Mouse (Mus musculus): Measurements from ENCODE around the gene Tspan17.

- TF ChIP-seq POLR2A (IDR thresholded peaks at IDR 0.05; ENCODE audit: insufficient read depth, low read depth, low read length) (no peak), CTCF (IDR thresholded peaks at IDR 0.05; ENCODE audit: insufficient read depth, low read depth, low read length) (no peak)
Observed at GRCm38 (mm10) chr13:54813381-54813780, 24.2 kb downstream of the Tspan17 start.
